In the genomic region with DNA sequence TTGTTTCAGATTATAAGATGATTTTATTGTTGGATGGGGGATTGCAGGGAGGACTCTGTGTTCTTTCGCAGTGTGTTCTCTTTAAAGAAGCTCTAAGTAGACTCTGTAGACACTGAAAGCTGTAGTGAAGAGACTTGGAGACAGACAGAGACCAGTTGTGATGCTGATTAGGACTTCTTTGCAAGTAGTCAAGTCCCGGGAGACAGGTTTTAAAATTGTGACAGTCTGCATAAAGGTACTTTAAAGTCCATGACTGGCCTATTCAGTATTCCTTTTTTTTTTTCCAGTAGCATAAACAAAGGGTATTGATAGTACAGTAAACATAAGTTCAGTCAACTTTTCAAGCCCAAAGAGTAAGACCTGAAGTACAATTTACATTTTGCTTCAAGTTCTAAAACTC, we compare ENCODE assay signal across 25 mouse cellular contexts. TPM values are rescaled to one million over a fixed set of nuclear protein-coding genes. Genes with fewer than 3 reads are reported as not detected.
DNase-seq lines count a peak whose midpoint lies in the region; ATAC-seq and TF ChIP-seq lines count a peak whose summit lies in the region.
"Had no signal": no experiment of that assay in that cellular context is flagged by ENCODE, and none has a peak within 500 bp of the region (broad histone marks: within the 10 kb centered on the region; RNA-seq: fewer than 3 reads in every experiment).

No protein-coding gene starts in this region.

- H3K9ac ChIP-seq in midbrain, embryonic 11.5 days (ENCODE audit: low read length): no peak overlapping the region
- no peak overlapping the region for H3K9ac ChIP-seq in midbrain, embryonic 16.5 days (ENCODE audit: low read depth, low read length)
- H3K9ac ChIP-seq: embryonic facial prominence, embryonic 12.5 days; embryonic facial prominence, embryonic 15.5 days; forebrain, postnatal 0 days; heart, embryonic 13.5 days; hindbrain, embryonic 14.5 days; intestine, embryonic 15.5 days had no signal

- WGBS in midbrain, embryonic 11.5 days: 48% methylated on average over 2 of the region's 2 CpGs
- 32% methylated on average over 2 of the region's 2 CpGs for WGBS in midbrain, embryonic 16.5 days

- no peak for DNase-seq in gastrocnemius, adult 2 months
- DNase-seq in gastrocnemius, postnatal 25 days: no peak
- peak; percentile 60 for DNase-seq in midbrain, embryonic 11.5 days (ENCODE audit: low spot score, missing footprints)
- peak; percentile 45 for DNase-seq in ES-CJ7 (ENCODE audit: low read depth, low spot score)
- DNase-seq in ZHBTc4 (ENCODE audit: low read depth, low spot score): peak; percentile 46
- no peak for DNase-seq in adrenal gland, postnatal 36 days
- no peak for DNase-seq in spleen, postnatal 10 days (ENCODE audit: low spot score in 2 of 2)
- DNase-seq: adrenal gland, adult 2 months; adrenal gland, postnatal 14 days; cerebellum, adult 18-20 months; cerebellum, adult 9-10 months; cerebellum, postnatal 25 days; forebrain, postnatal 0 days; gastrocnemius, postnatal 36 days; heart, adult 2 months; heart, postnatal 14 days; heart, postnatal 4 days had no signal

- no peaks in the 10 kb centered on the region for H3K36me3 ChIP-seq in midbrain, embryonic 11.5 days (ENCODE audit: control insufficient read depth, insufficient read depth, low read length)
- no peaks in the 10 kb centered on the region for H3K36me3 ChIP-seq in midbrain, embryonic 16.5 days (ENCODE audit: control insufficient read depth, insufficient read depth, low read length)
- H3K36me3 ChIP-seq: embryonic facial prominence, embryonic 12.5 days; embryonic facial prominence, embryonic 15.5 days; heart, embryonic 10.5 days; heart, embryonic 13.5 days; intestine, embryonic 15.5 days had no signal

- no peak for ATAC-seq in midbrain, embryonic 11.5 days (ENCODE audit: low FRiP score)
- ATAC-seq in midbrain, embryonic 16.5 days: no peak
- ATAC-seq: forebrain, embryonic 14.5 days; forebrain, postnatal 0 days; intestine, embryonic 15.5 days had no signal

- H3K4me2 ChIP-seq in midbrain, embryonic 11.5 days: no peak overlapping the region
- no peak overlapping the region for H3K4me2 ChIP-seq in midbrain, embryonic 16.5 days (ENCODE audit: low read length)
- H3K4me2 ChIP-seq: embryonic facial prominence, embryonic 12.5 days; embryonic facial prominence, embryonic 15.5 days; heart, embryonic 13.5 days; hindbrain, embryonic 14.5 days; intestine, embryonic 15.5 days had no signal

- TF ChIP-seq CTCF in gastrocnemius, adult 2 months (IDR thresholded peaks at IDR 0.05): no peak

- no peak overlapping the region for H3K4me3 ChIP-seq in gastrocnemius, adult 2 months
- H3K4me3 ChIP-seq in midbrain, embryonic 11.5 days (ENCODE audit: low read depth, low read length): no peak overlapping the region
- no peak overlapping the region for H3K4me3 ChIP-seq in midbrain, embryonic 16.5 days (ENCODE audit: low read depth, low read length)
- H3K4me3 ChIP-seq: embryonic facial prominence, embryonic 12.5 days; embryonic facial prominence, embryonic 15.5 days; heart, adult 2 months; heart, embryonic 10.5 days; heart, embryonic 13.5 days; intestine, embryonic 15.5 days had no signal

- no peaks in the 10 kb centered on the region for H3K9me3 ChIP-seq in midbrain, embryonic 11.5 days (ENCODE audit: control insufficient read depth, low read length)
- no peaks in the 10 kb centered on the region for H3K9me3 ChIP-seq in midbrain, embryonic 16.5 days (replicated peaks; ENCODE audit: control insufficient read depth, low read length, poor library complexity, severe bottlenecking)
- H3K9me3 ChIP-seq: embryonic facial prominence, embryonic 12.5 days; embryonic facial prominence, embryonic 15.5 days; heart, embryonic 10.5 days; heart, embryonic 13.5 days; intestine, embryonic 15.5 days had no signal

- H3K27me3 ChIP-seq in midbrain, embryonic 11.5 days (ENCODE audit: control insufficient read depth, insufficient read depth, low read length): no peaks in the 10 kb centered on the region
- H3K27me3 ChIP-seq in midbrain, embryonic 16.5 days (ENCODE audit: control insufficient read depth, insufficient read depth, low read depth, low read length): no peaks in the 10 kb centered on the region
- H3K27me3 ChIP-seq: embryonic facial prominence, embryonic 12.5 days; embryonic facial prominence, embryonic 15.5 days; heart, embryonic 13.5 days; intestine, embryonic 15.5 days had no signal

- H3K27ac ChIP-seq in gastrocnemius, adult 2 months: peak overlapping the region; percentile 20; the same call in 1 of the 2 replicates
- H3K27ac ChIP-seq in midbrain, embryonic 11.5 days (ENCODE audit: low read depth, low read length): no peak overlapping the region; the same call in 1 of the 2 replicates
- no peak overlapping the region for H3K27ac ChIP-seq in midbrain, embryonic 16.5 days (ENCODE audit: low read length)
- H3K27ac ChIP-seq: embryonic facial prominence, embryonic 12.5 days; embryonic facial prominence, embryonic 15.5 days; heart, adult 2 months; heart, embryonic 10.5 days; heart, embryonic 13.5 days; hindbrain, embryonic 14.5 days; intestine, embryonic 15.5 days had no signal

- peaks cover 6% of the 10 kb centered on the region for H3K4me1 ChIP-seq in midbrain, embryonic 11.5 days (ENCODE audit: control insufficient read depth, insufficient read depth, low read length)
- H3K4me1 ChIP-seq in midbrain, embryonic 16.5 days (ENCODE audit: control insufficient read depth, insufficient read depth, low read length): peaks cover 12% of the 10 kb centered on the region
- H3K4me1 ChIP-seq: embryonic facial prominence, embryonic 12.5 days; intestine, embryonic 15.5 days had no signal

- intact Hi-C loops in gastrocnemius, adult 2 months (cut with DNase I): no loop called here

RNA-seq across cellular contexts. Expression of gene Lcor, which starts 39.8 kb away (rescaled TPM):
- total RNA-seq in gastrocnemius, adult 2 months (2021): 10 to 100 TPM; 13.0 to 18.9 TPM
- total RNA-seq in gastrocnemius, postnatal 25 days (2021): 10 to 100 TPM; 11.9 to 13.4 TPM
- polyA plus RNA-seq in midbrain, embryonic 11.5 days (2014; fragmentation: Nextera tagmentation; extraction: Ambion mirVana): 31.3 and 34.1 TPM in 2 replicates
- 13.9 and 20.7 TPM in 2 replicates for polyA plus RNA-seq in midbrain, embryonic 16.5 days (2015; fragmentation: Nextera tagmentation; extraction: Ambion mirVana)
- 10 to 100 TPM; 15.7 to 16.6 TPM for total RNA-seq in adrenal gland, postnatal 36 days (2021)

RNA-seq across cellular contexts. Expression of gene Gm340, which starts 59.9 kb away (rescaled TPM):
- total RNA-seq in gastrocnemius, adult 2 months (2021): 1 to 10 TPM; 6.3 TPM
- total RNA-seq in gastrocnemius, postnatal 25 days (2021): 1 to 10 TPM; 4.4 to 5.0 TPM
- polyA plus RNA-seq in midbrain, embryonic 11.5 days (2014; fragmentation: Nextera tagmentation; extraction: Ambion mirVana): 4.8 and 4.9 TPM in 2 replicates
- 1.8 and 2.2 TPM in 2 replicates for polyA plus RNA-seq in midbrain, embryonic 16.5 days (2015; fragmentation: Nextera tagmentation; extraction: Ambion mirVana)
- total RNA-seq in adrenal gland, postnatal 36 days (2021): 10 to 100 TPM; 12.4 to 17.4 TPM

Comparison
In these comparisons a context has a peak if more than half of its experiments do, and no peak if none do; other contexts are left out.
1. DNase-seq: peak in midbrain, embryonic 11.5 days (single experiment), ES-CJ7 (single experiment) and ZHBTc4 (single experiment); none in gastrocnemius, adult 2 months (single experiment), gastrocnemius, postnatal 25 days (single experiment), adrenal gland, postnatal 36 days (0 of 2) and spleen, postnatal 10 days (0 of 2).